Mouse (Mus musculus): Measurements from ENCODE around the gene Degs2. TPM values are rescaled to one million over a fixed set of nuclear protein-coding genes. Genes with fewer than 3 reads are reported as not detected.
"Not testable (repeated sequence)": the region's sequence is repeated elsewhere in the genome, so short reads cannot be mapped to it uniquely, and the experiment has no call there.

The Degs2 gene
- polyA plus RNA-seq, 1 experiment from 2014 or later, result 3.0 TPM

DNA sequence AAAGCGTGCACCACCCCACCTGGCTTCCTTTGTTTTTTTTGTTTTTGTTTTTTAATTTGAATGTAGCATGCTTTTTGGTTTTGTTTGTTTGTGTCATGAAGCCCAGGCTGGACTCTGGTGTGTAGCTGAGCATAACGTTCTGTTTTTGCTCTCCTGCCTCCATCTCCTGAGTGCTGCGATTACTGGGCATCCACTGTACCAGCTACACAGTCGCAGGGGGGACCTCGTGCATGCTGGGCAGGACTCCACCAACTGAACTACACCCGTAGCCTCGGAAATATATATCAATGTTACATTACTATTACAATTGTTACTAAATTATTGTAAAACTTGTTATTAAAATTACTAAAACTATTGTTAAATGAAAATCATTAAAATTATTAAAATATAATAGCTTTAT, 35.7 kb upstream of the Degs2 start:
- Histone ChIP-seq H3K27me3 (ENCODE audit: control insufficient read depth, insufficient read depth, low read length) (no peaks in the 10 kb centered on the region), H3K4me1 (ENCODE audit: control insufficient read depth, insufficient read depth, low read length) (no peaks in the 10 kb centered on the region), H3K9ac (ENCODE audit: low read length) (no peak overlapping the region), H3K4me2 (ENCODE audit: low read depth, low read length) (no peak overlapping the region), H3K27ac (ENCODE audit: low read length) (no peak overlapping the region), H3K4me3 (ENCODE audit: low read length) (no peak overlapping the region), H3K36me3 (ENCODE audit: control insufficient read depth, insufficient read depth) (no peaks in the 10 kb centered on the region), H3K9me3 (replicated peaks; ENCODE audit: control insufficient read depth, low read length) (no peaks in the 10 kb centered on the region)
- ATAC-seq (replicated peaks; ENCODE audit: extremely low read depth, insufficient read depth, low FRiP score), result no peak
- 88% methylated on average over 7 of the region's 7 CpGs for WGBS

DNA sequence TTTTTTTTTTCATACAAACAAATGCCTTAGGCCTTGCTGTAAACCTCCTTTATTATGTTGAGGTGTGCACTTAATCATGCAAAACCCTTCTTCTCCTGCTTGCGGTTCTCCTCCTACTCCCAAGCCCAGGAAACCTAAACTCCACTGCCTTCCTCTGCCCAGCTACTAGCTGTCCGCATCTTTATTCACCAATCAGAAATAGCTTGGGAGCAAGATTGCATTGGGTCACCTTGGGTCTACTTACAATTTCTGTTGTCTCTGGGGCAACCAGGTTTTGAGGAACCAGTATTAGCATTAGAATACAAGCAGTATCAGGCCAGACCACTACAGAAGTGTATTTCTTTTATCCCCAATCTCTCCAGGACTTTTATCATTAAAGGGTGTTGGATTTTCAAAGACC, 32.3 kb upstream of the Degs2 start:
- Histone ChIP-seq H3K27ac (ENCODE audit: low read length) (no peak overlapping the region), H3K4me1 (ENCODE audit: control insufficient read depth, insufficient read depth, low read length) (no peaks in the 10 kb centered on the region), H3K4me2 (ENCODE audit: low read depth, low read length) (no peak overlapping the region), H3K9me3 (replicated peaks; ENCODE audit: control insufficient read depth, low read length) (no peaks in the 10 kb centered on the region), H3K27me3 (ENCODE audit: control insufficient read depth, insufficient read depth, low read length) (no peaks in the 10 kb centered on the region), H3K36me3 (ENCODE audit: control insufficient read depth, insufficient read depth) (no peaks in the 10 kb centered on the region), H3K4me3 (ENCODE audit: low read length) (no peak overlapping the region), H3K9ac (ENCODE audit: low read length) (no peak overlapping the region)
- WGBS, result 86% methylated on average over 2 of the region's 2 CpGs
- ATAC-seq (replicated peaks; ENCODE audit: extremely low read depth, insufficient read depth, low FRiP score), result no peak

DNA sequence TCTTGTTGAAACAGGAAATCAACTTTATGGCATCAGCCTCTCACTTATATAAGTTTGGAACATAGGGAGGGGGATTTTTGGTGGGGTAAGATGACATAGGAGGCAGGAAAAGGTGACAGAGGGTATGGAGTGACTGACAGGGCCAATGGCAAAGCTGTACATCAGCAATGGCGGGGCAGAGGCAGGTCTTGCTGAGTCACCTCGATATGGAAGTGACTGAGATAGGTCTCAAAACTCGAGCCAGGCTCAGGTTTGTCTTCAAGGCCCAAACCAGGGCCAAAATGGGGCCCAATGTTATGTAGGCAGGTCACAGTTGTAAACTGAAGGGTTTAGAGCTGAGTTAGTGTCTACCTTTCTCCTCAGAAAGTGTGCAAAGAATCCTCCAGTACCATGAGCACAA, 21.7 kb upstream of the Degs2 start:
- no peak overlapping the region for H3K27ac ChIP-seq (ENCODE audit: low read length)
- no peak overlapping the region for H3K9ac ChIP-seq (ENCODE audit: low read length)
- no peaks in the 10 kb centered on the region for H3K27me3 ChIP-seq (ENCODE audit: control insufficient read depth, insufficient read depth, low read length)
- WGBS, result 78% methylated on average over 3 of the region's 3 CpGs
- peaks cover 3% of the 10 kb centered on the region for H3K9me3 ChIP-seq (replicated peaks; ENCODE audit: control insufficient read depth, low read length)
- H3K36me3 ChIP-seq (ENCODE audit: control insufficient read depth, insufficient read depth), result no peaks in the 10 kb centered on the region
- no peaks in the 10 kb centered on the region for H3K4me1 ChIP-seq (ENCODE audit: control insufficient read depth, insufficient read depth, low read length)
- no peak for ATAC-seq (replicated peaks; ENCODE audit: extremely low read depth, insufficient read depth, low FRiP score)
- H3K4me2 ChIP-seq (ENCODE audit: low read depth, low read length), result no peak overlapping the region
- no peak overlapping the region for H3K4me3 ChIP-seq (ENCODE audit: low read length)

DNA sequence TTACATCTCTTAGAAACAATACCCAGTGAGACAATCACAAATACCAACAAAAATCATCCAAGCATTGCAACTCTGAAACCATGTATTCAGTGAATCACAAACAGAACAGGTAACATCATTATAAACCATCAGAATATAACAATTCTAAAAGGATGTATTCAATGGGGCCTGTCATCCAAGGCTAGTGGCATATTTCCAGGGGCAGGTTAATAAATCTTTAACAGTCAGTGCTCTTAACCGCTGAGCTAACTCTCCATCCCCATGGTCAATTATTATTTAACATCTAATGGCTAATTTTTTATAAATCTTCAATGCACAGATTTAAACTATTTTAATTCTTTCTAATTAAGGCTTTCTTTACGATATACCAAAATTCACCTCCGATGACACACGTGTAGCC, 20.3 kb upstream of the Degs2 start:
- no peak overlapping the region for H3K27ac ChIP-seq (ENCODE audit: low read length)
- H3K4me2 ChIP-seq (ENCODE audit: low read depth, low read length), result no peak overlapping the region
- no peak overlapping the region for H3K9ac ChIP-seq (ENCODE audit: low read length)
- 88% methylated on average over 4 of the region's 4 CpGs for WGBS
- no peaks in the 10 kb centered on the region for H3K4me1 ChIP-seq (ENCODE audit: control insufficient read depth, insufficient read depth, low read length)
- no peaks in the 10 kb centered on the region for H3K27me3 ChIP-seq (ENCODE audit: control insufficient read depth, insufficient read depth, low read length)
- no peak overlapping the region for H3K4me3 ChIP-seq (ENCODE audit: low read length)
- H3K36me3 ChIP-seq (ENCODE audit: control insufficient read depth, insufficient read depth), result no peaks in the 10 kb centered on the region
- peaks cover 3% of the 10 kb centered on the region for H3K9me3 ChIP-seq (replicated peaks; ENCODE audit: control insufficient read depth, low read length)
- ATAC-seq (replicated peaks; ENCODE audit: extremely low read depth, insufficient read depth, low FRiP score), result no peak

DNA sequence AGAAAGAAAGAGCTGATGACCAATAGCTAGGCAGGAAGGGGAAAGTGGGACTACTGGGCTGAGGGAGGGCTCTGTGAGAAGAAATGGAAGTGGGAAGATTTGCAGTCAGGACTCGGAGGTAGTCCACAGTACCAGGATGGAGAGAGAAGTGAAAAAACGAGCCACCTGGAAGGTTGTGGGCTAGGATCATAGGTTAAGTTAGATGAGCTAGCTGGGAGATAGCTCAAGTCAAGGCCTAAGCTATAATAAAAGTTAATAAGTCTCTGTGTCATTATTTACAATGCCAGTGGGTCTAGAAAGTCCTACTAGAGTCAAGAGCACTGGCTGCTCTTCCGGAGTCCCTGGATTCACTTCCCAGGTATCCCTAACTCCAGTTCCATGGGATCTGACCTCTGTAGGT, 16.4 kb upstream of the Degs2 start:
- Histone ChIP-seq H3K4me3 (ENCODE audit: low read length) (no peak overlapping the region), H3K9ac (ENCODE audit: low read length) (no peak overlapping the region), H3K27me3 (ENCODE audit: control insufficient read depth, insufficient read depth, low read length) (no peaks in the 10 kb centered on the region), H3K27ac (ENCODE audit: low read length) (no peak overlapping the region), H3K9me3 (replicated peaks; ENCODE audit: control insufficient read depth, low read length) (peaks cover 1% of the 10 kb centered on the region), H3K4me2 (ENCODE audit: low read depth, low read length) (no peak overlapping the region), H3K4me1 (ENCODE audit: control insufficient read depth, insufficient read depth, low read length) (no peaks in the 10 kb centered on the region), H3K36me3 (ENCODE audit: control insufficient read depth, insufficient read depth) (no peaks in the 10 kb centered on the region)
- 67% methylated on average over 3 of the region's 3 CpGs for WGBS
- ATAC-seq (replicated peaks; ENCODE audit: extremely low read depth, insufficient read depth, low FRiP score), result no peak

DNA sequence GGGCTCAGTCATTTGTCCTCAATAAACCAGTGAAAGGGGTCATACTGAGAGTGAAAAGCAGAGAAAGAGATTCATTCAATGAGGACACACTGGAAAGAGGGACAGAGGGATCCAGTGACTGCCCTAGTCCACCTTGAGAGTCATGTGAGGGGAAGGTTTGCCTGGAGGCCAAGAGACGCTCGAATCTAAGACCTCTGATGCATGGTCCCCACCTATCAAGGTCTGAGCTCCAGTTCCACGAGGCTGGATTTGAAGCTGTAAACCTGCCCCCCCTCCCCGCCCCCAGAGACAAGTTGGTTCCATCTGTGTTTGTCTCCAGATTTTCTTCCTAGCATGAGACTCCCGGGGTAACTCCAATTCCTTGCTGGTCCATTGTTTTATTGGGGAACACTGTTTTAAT, 13.7 kb upstream of the Degs2 start:
- H3K36me3 ChIP-seq (ENCODE audit: control insufficient read depth, insufficient read depth), result no peaks in the 10 kb centered on the region
- H3K9ac ChIP-seq (ENCODE audit: low read length), result no peak overlapping the region
- H3K27me3 ChIP-seq (ENCODE audit: control insufficient read depth, insufficient read depth, low read length), result no peaks in the 10 kb centered on the region
- WGBS, result 74% methylated on average over 5 of the region's 5 CpGs
- H3K4me1 ChIP-seq (ENCODE audit: control insufficient read depth, insufficient read depth, low read length), result no peaks in the 10 kb centered on the region
- no peak overlapping the region for H3K4me2 ChIP-seq (ENCODE audit: low read depth, low read length)
- H3K9me3 ChIP-seq (replicated peaks; ENCODE audit: control insufficient read depth, low read length), result no peaks in the 10 kb centered on the region
- no peak overlapping the region for H3K4me3 ChIP-seq (ENCODE audit: low read length)
- ATAC-seq (replicated peaks; ENCODE audit: extremely low read depth, insufficient read depth, low FRiP score), result no peak
- H3K27ac ChIP-seq (ENCODE audit: low read length), result no peak overlapping the region

DNA sequence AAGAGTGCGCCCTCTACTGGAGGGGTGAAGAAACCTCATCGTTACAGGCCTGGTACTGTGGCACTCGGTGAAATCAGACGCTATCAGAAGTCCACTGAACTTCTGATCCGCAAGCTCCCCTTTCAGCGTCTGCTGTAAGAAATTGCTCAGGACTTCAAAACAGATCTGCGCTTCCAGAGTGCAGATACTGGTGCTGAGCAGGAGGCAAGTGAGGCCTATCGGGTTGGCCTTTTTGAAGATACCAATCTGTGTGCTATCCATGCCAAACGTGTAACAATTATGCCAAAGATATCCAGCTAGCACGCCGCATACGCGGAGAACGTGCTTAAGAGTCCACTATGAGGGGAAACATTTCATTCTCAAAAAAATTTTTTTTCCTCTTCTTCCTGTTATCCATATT, 11.9 kb upstream of the Degs2 start:
- not testable (repeated sequence) for H3K27ac ChIP-seq (ENCODE audit: low read length); H3K27me3 ChIP-seq (ENCODE audit: control insufficient read depth, insufficient read depth, low read length); ATAC-seq (replicated peaks; ENCODE audit: extremely low read depth, insufficient read depth, low FRiP score); H3K36me3 ChIP-seq (ENCODE audit: control insufficient read depth, insufficient read depth); H3K4me2 ChIP-seq (ENCODE audit: low read depth, low read length); H3K4me1 ChIP-seq (ENCODE audit: control insufficient read depth, insufficient read depth, low read length); H3K4me3 ChIP-seq (ENCODE audit: low read length); H3K9ac ChIP-seq (ENCODE audit: low read length); H3K9me3 ChIP-seq (replicated peaks; ENCODE audit: control insufficient read depth, low read length)
- 88% methylated on average over 14 of the region's 14 CpGs for WGBS

DNA sequence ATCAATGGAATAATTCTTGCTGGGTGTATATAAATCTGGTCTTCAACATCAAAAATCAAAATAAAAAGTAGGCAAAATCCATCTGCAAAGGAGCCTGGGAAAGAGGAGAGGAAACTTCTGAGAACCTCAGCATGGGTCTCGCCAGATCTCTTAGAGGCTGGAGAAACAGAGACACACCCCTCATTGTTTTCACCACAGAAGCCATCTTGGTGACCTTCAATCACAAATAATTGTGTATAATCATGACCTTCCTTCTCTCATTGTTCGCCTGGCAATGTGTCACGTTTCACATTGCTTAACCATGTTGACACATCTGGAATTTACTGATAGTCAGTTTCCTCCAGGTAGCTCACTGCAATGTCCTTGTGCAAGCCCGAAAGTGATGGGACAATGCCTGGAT, 10.4 kb upstream of the Degs2 start:
- Histone ChIP-seq H3K27me3 (ENCODE audit: control insufficient read depth, insufficient read depth, low read length) (no peaks in the 10 kb centered on the region), H3K4me2 (ENCODE audit: low read depth, low read length) (no peak overlapping the region), H3K36me3 (ENCODE audit: control insufficient read depth, insufficient read depth) (no peaks in the 10 kb centered on the region), H3K9ac (ENCODE audit: low read length) (no peak overlapping the region), H3K4me1 (ENCODE audit: control insufficient read depth, insufficient read depth, low read length) (no peaks in the 10 kb centered on the region), H3K9me3 (replicated peaks; ENCODE audit: control insufficient read depth, low read length) (no peaks in the 10 kb centered on the region), H3K27ac (ENCODE audit: low read length) (no peak overlapping the region), H3K4me3 (ENCODE audit: low read length) (no peak overlapping the region)
- ATAC-seq (replicated peaks; ENCODE audit: extremely low read depth, insufficient read depth, low FRiP score), result no peak
- WGBS, result 56% methylated on average over 4 of the region's 4 CpGs

DNA sequence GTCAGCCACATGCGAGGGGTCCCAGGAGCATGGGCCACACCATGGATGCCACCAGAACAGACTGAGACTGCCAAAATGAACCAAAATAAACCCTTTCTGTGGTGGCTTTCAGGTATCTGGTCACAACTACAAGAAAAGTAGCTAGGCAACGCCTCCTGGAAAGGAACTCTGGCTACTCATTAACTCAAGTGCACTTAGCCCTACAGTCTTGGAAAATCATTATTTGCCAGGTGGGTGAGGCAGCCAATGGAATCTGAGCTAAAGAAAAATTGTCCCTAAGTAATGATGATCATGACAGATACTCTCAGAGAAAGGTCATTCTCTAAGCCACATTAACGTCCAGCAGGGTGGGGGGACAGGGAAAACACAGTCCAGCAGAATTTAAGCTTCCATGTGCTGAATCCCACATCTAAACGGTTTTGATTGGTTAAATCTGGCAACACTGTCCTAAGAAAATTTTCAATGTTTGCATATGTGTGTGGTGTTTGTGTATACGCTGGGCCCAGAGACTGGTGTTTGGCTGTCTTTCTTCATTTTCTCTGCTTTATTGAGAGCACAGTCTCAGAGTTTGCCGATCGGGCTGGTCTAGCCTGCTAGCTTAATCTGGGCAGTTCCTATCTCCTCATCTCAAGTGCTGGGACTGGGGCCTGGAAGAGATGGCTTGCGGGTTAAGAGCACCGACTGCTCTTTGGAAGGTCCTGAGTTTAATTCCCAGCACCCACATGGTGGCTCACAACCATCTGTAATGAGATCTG, 8.9 kb upstream of the Degs2 start:
- Histone ChIP-seq H3K4me1 (ENCODE audit: control insufficient read depth, insufficient read depth, low read length) (no peaks in the 10 kb centered on the region), H3K9me3 (replicated peaks; ENCODE audit: control insufficient read depth, low read length) (no peaks in the 10 kb centered on the region), H3K27me3 (ENCODE audit: control insufficient read depth, insufficient read depth, low read length) (no peaks in the 10 kb centered on the region), H3K9ac (ENCODE audit: low read length) (no peak overlapping the region), H3K27ac (ENCODE audit: low read length) (no peak overlapping the region), H3K4me3 (ENCODE audit: low read length) (no peak overlapping the region), H3K4me2 (ENCODE audit: low read depth, low read length) (no peak overlapping the region), H3K36me3 (ENCODE audit: control insufficient read depth, insufficient read depth) (no peaks in the 10 kb centered on the region)
- ATAC-seq (replicated peaks; ENCODE audit: extremely low read depth, insufficient read depth, low FRiP score), result no peak
- WGBS, result 77% methylated on average over 9 of the region's 9 CpGs
